Mouse (Mus musculus) MEL (cell line): Measurements from ENCODE around the gene Klhl26. TPM values are rescaled to one million over a fixed set of nuclear protein-coding genes. Genes with fewer than 3 reads are reported as not detected.

ENCODE experiments used
- DNase-seq: peaks from one replicate; pipeline ENCODE4 v3.0.0; 2011; ENCODE audit warnings: low read depth, low spot score
- H3K27ac ChIP-seq: 2 replicates; pipeline ENCODE4 v1.5.1; 2012; ENCODE audit warnings: low read depth, mild to moderate bottlenecking, control low read depth, low read length, moderate library complexity; ENCODE audit not compliant: control insufficient read depth
- H3K27me3 ChIP-seq, 2 experiments: fragments of 150-350 bp in 1 of 2; sonication (generic) in 1 of 2; 2 replicates each; pipeline ENCODE4 v1.6.1; 2012; ENCODE audit warnings: low read length in 2 of 2, mild to moderate bottlenecking in 2 of 2, improper control_type of control experiment in 1 of 2, moderate library complexity in 1 of 2; ENCODE audit not compliant: insufficient read depth in 2 of 2, control insufficient read depth in 1 of 2
- H3K36me3 ChIP-seq, 2 experiments: 2 replicates each; pipeline ENCODE4 v1.6.1; 2012 to 2014; ENCODE audit warnings: low read length in 2 of 2, improper control_type of control experiment in 1 of 2, inconsistent platforms in 1 of 2, mild to moderate bottlenecking in 1 of 2; ENCODE audit not compliant: insufficient read depth in 2 of 2, control insufficient read depth in 1 of 2
- H3K4me1 ChIP-seq, 2 experiments: fragments of 150-350 bp in 1 of 2; sonication (generic) in 1 of 2; 2 replicates each; pipeline ENCODE4 v1.6.1; 2012; ENCODE audit warnings: low read length in 2 of 2, improper control_type of control experiment in 1 of 2, mild to moderate bottlenecking in 1 of 2; ENCODE audit not compliant: insufficient read depth in 2 of 2, control insufficient read depth in 1 of 2
- H3K4me3 ChIP-seq, 2 experiments: fragments of 150-350 bp in 1 of 2; sonication (generic) in 1 of 2; 2 replicates each; pipeline ENCODE4 v1.5.1; 2012; ENCODE audit warnings: low read depth in 2 of 2, low read length in 2 of 2, mild to moderate bottlenecking in 2 of 2, moderate library complexity in 2 of 2, control low read depth in 1 of 2, improper control_type of control experiment in 1 of 2; ENCODE audit not compliant: control insufficient read depth in 1 of 2, insufficient read depth in 1 of 2
- H3K79me2 ChIP-seq: 2 replicates; pipeline ENCODE4 v1.6.1; 2012; ENCODE audit warnings: mild to moderate bottlenecking, low read length, moderate library complexity; ENCODE audit not compliant: control insufficient read depth, poor library complexity, insufficient read depth
- H3K9ac ChIP-seq: 2 replicates; pipeline ENCODE4 v1.6.1; 2012; ENCODE audit warnings: low read depth, mild to moderate bottlenecking, control low read depth, low read length, moderate library complexity; ENCODE audit not compliant: control insufficient read depth, poor library complexity, severe bottlenecking
- H3K9me3 ChIP-seq: fragments of 150-350 bp; sonication (generic); replicated peaks from 2 replicates; pipeline ENCODE4 v1.6.1; 2012; ENCODE audit warnings: mild to moderate bottlenecking, low read length, improper control_type of control experiment, moderate library complexity; ENCODE audit not compliant: insufficient read depth
- BHLHE40 ChIP-seq: IDR thresholded peaks from 2 replicates; pipeline ENCODE4 v1.6.1; 2012; ENCODE audit warnings: low read depth, mild to moderate bottlenecking, inconsistent platforms, low read length, improper control_type of control experiment, borderline replicate concordance
- CHD1 ChIP-seq: IDR thresholded peaks from 2 replicates; pipeline ENCODE4 v1.6.1; 2012; ENCODE audit warnings: low read depth, mild to moderate bottlenecking, inconsistent platforms, low read length, improper control_type of control experiment
- E2F4 ChIP-seq: IDR thresholded peaks from 2 replicates; pipeline ENCODE4 v1.6.1; 2011; ENCODE audit warnings: low read depth, low read length, improper control_type of control experiment, borderline replicate concordance
- EP300 ChIP-seq, 2 experiments: IDR thresholded peaks; 2 replicates each; pipeline ENCODE4 v1.6.1; 2011; ENCODE audit warnings: improper control_type of control experiment in 2 of 2, low read length in 2 of 2, low read depth in 1 of 2, mild to moderate bottlenecking in 1 of 2
- ETS1 ChIP-seq: IDR thresholded peaks from 2 replicates; pipeline ENCODE4 v1.6.1; 2012; ENCODE audit warnings: low read depth, mild to moderate bottlenecking, inconsistent platforms, low read length, improper control_type of control experiment, moderate library complexity
- GABPA ChIP-seq: IDR thresholded peaks from 2 replicates; pipeline ENCODE4 v1.6.1; 2012; ENCODE audit warnings: low read depth, mild to moderate bottlenecking, inconsistent platforms, low read length, improper control_type of control experiment, moderate library complexity
- JUND ChIP-seq: IDR thresholded peaks from 2 replicates; pipeline ENCODE4 v1.6.1; 2011; ENCODE audit warnings: low read depth, mild to moderate bottlenecking, improper control_type of control experiment, low read length
- MAX ChIP-seq: IDR thresholded peaks from 2 replicates; pipeline ENCODE4 v1.6.1; 2011; ENCODE audit warnings: low read length, improper control_type of control experiment
- MEF2A ChIP-seq: IDR thresholded peaks from 2 replicates; pipeline ENCODE4 v1.6.1; 2014; ENCODE audit warnings: low read depth, mild to moderate bottlenecking, inconsistent platforms, low read length, improper control_type of control experiment; ENCODE audit not compliant: poor library complexity, insufficient replicate concordance, severe bottlenecking; ENCODE audit errors: extremely low read depth
- MYB ChIP-seq: IDR thresholded peaks from 2 replicates; pipeline ENCODE4 v1.6.1; 2011; ENCODE audit warnings: mild to moderate bottlenecking, low read depth, low read length, improper control_type of control experiment
- MYC ChIP-seq: IDR thresholded peaks from 2 replicates; pipeline ENCODE4 v1.6.1; 2011; ENCODE audit warnings: low read depth, mild to moderate bottlenecking, low read length, improper control_type of control experiment, moderate library complexity
- NELFE ChIP-seq: IDR thresholded peaks from 2 replicates; pipeline ENCODE4 v1.6.1; 2011; ENCODE audit warnings: low read depth, low read length, improper control_type of control experiment
- NRF1 ChIP-seq: IDR thresholded peaks from 2 replicates; pipeline ENCODE4 v1.6.1; 2014; ENCODE audit warnings: low read depth, mild to moderate bottlenecking, inconsistent platforms, low read length, improper control_type of control experiment, moderate library complexity; ENCODE audit not compliant: poor library complexity, insufficient read depth, severe bottlenecking
- POLR2A ChIP-seq, 2 experiments: IDR thresholded peaks; 2 replicates each; pipeline ENCODE4 v1.6.1; 2011 to 2012; ENCODE audit warnings: low read length in 2 of 2, mild to moderate bottlenecking in 2 of 2, control low read depth in 1 of 2, improper control_type of control experiment in 1 of 2, low read depth in 1 of 2, moderate library complexity in 1 of 2; ENCODE audit not compliant: control insufficient read depth in 1 of 2, insufficient read depth in 1 of 2, poor library complexity in 1 of 2
- POLR2AphosphoS2 ChIP-seq: IDR thresholded peaks from 2 replicates; pipeline ENCODE4 v1.6.1; 2011; ENCODE audit warnings: low read length, improper control_type of control experiment
- POLR2AphosphoS5 ChIP-seq: IDR thresholded peaks from 2 replicates; pipeline ENCODE4 v1.6.1; 2012; ENCODE audit warnings: low read depth, borderline replicate concordance, mild to moderate bottlenecking, inconsistent platforms, low read length, moderate library complexity, mixed read lengths
- RAD21 ChIP-seq: IDR thresholded peaks from 2 replicates; pipeline ENCODE4 v1.6.1; 2011; ENCODE audit warnings: mild to moderate bottlenecking, low read depth, low read length, improper control_type of control experiment
- SIN3A ChIP-seq: IDR thresholded peaks from 2 replicates; pipeline ENCODE4 v1.6.1; 2012; ENCODE audit warnings: low read length, improper control_type of control experiment, inconsistent platforms
- SMC3 ChIP-seq: IDR thresholded peaks from 2 replicates; pipeline ENCODE4 v1.6.1; 2011; ENCODE audit warnings: low read depth, low read length, improper control_type of control experiment
- TAL1 ChIP-seq: IDR thresholded peaks from 2 replicates; pipeline ENCODE4 v1.6.1; 2012; ENCODE audit warnings: mild to moderate bottlenecking, inconsistent platforms, low read length, moderate library complexity, mixed read lengths
- UBTF ChIP-seq: IDR thresholded peaks from 2 replicates; pipeline ENCODE4 v1.6.1; 2012; ENCODE audit warnings: low read depth, mild to moderate bottlenecking, inconsistent platforms, low read length, improper control_type of control experiment, moderate library complexity, borderline replicate concordance; ENCODE audit not compliant: insufficient read depth
- USF2 ChIP-seq, 2 experiments: IDR thresholded peaks; 2 replicates each; pipeline ENCODE4 v1.6.1; 2011 to 2012; ENCODE audit warnings: improper control_type of control experiment in 2 of 2, low read length in 2 of 2, borderline replicate concordance in 1 of 2, inconsistent platforms in 1 of 2, low read depth in 1 of 2, mild to moderate bottlenecking in 1 of 2; ENCODE audit not compliant: insufficient read depth in 1 of 2
- ZC3H11A ChIP-seq: IDR thresholded peaks from 2 replicates; pipeline ENCODE4 v1.6.1; 2012; ENCODE audit warnings: low read depth, mild to moderate bottlenecking, inconsistent platforms, low read length, improper control_type of control experiment
- ZKSCAN1 ChIP-seq: IDR thresholded peaks from 2 replicates; pipeline ENCODE4 v1.6.1; 2012; ENCODE audit warnings: low read depth, mild to moderate bottlenecking, inconsistent platforms, low read length, improper control_type of control experiment, moderate library complexity
- ZMIZ1 ChIP-seq: IDR thresholded peaks from 2 replicates; pipeline ENCODE4 v1.6.1; 2012; ENCODE audit warnings: low read depth, mild to moderate bottlenecking, inconsistent platforms, low read length, improper control_type of control experiment, moderate library complexity
- polyA plus RNA-seq, 2 experiments: library from polyadenylated mRNA; stranded (reverse) in 1 of 2; unstranded in 1 of 2; fragments of >175 nt in 1 of 2; fragments of >200 nt in 1 of 2; gene quantifications; 2 replicates each; pipeline versions ENCODE4 v1.2.1 to v1.2.4; 2012; ENCODE audit warnings: low replicate concordance in 2 of 2, low read depth in 1 of 2; ENCODE audit not compliant: insufficient read length in 2 of 2, insufficient read depth in 1 of 2, missing spikeins in 1 of 2
- total RNA-seq: library from RNA; depleted of rRNA; stranded (reverse); fragments of 300-350 nt; gene quantifications from 2 replicates; pipeline ENCODE4 v1.2.3, GENCODE M21; 2012

The Klhl26 gene
- total and polyA plus RNA-seq, 3 experiments = 8.0 to 11.4 TPM; not detected in 1

- TF ChIP-seq UBTF (no peak), ZMIZ1 (peak; percentile 77), MEF2A (no peak), GABPA (no peak), SMC3 (no peak), MYB (no peak), ZC3H11A (no peak), E2F4 (no peak), MYC (0 out of 2 replicates have a peak, but pooled peaks have one; percentile 15), ZKSCAN1 (no peak), NRF1 (no peak), POLR2AphosphoS2 (no peak)
Observed at GRCm38 (mm10) chr8:70477269-70477982, 658 bp upstream of the Klhl26 start (continued).

GRCm38 (mm10) chr8:70471856-70472255, 4.9 kb downstream of the Klhl26 start:
- no peaks in the 10 kb centered on the region for H3K9me3 ChIP-seq
- peaks cover 13% of the 10 kb centered on the region for H3K79me2 ChIP-seq
- no peak for TF ChIP-seq POLR2AphosphoS5
- no peak for TF ChIP-seq MYC
- no peak for TF ChIP-seq SIN3A
- TF ChIP-seq NELFE = no peak
- no peak for TF ChIP-seq JUND
- TF ChIP-seq EP300 (IDR thresholded peaks at IDR 0.05; ENCODE audit: low read depth in 1 of 2, low read length in 2 of 2) = no peak
- peaks cover 4 to 20% of the 10 kb centered on the region in 2 experiments; a peak in 3 of 4 replicates for H3K4me1 ChIP-seq
- H3K27me3 ChIP-seq = no peaks in the 10 kb centered on the region
- no peak overlapping the region for H3K9ac ChIP-seq
- peaks cover 0 to 7% of the 10 kb centered on the region in 2 experiments; a peak in 3 of 4 replicates for H3K36me3 ChIP-seq
- no peak for DNase-seq
- H3K4me3 ChIP-seq = no peak overlapping the region
- no peak overlapping the region for H3K27ac ChIP-seq

- TF ChIP-seq RAD21 (no peak), TAL1 (no peak), ZMIZ1 (no peak), JUND (no peak), CHD1 (no peak), ZC3H11A (no peak), EP300 (IDR thresholded peaks at IDR 0.05; ENCODE audit: low read depth in 1 of 2, low read length in 2 of 2) (no peak), USF2 (IDR thresholded peaks at IDR 0.05; ENCODE audit: borderline replicate concordance in 1 of 2, insufficient read depth in 1 of 2, low read depth in 1 of 2, low read length in 2 of 2) (no peak), MAX (no peak), POLR2A (IDR thresholded peaks at IDR 0.05; ENCODE audit: control insufficient read depth in 1 of 2, insufficient read depth in 1 of 2, low read depth in 1 of 2, low read length in 2 of 2, poor library complexity in 1 of 2) (no peak), SMC3 (no peak), BHLHE40 (no peak), ETS1 (no peak)
- Histone ChIP-seq H3K36me3 (peaks cover 0 to 2% of the 10 kb centered on the region in 2 experiments; a peak in 3 of 4 replicates), H3K9ac (no peak overlapping the region), H3K4me1 (peaks cover 0 to 7% of the 10 kb centered on the region in 2 experiments; a peak in 2 of 4 replicates), H3K4me3 (no peak overlapping the region), H3K27ac (no peak overlapping the region), H3K27me3 (no peaks in the 10 kb centered on the region), H3K79me2 (peaks cover 2% of the 10 kb centered on the region; the same call in 1 of the 2 replicates), H3K9me3 (no peaks in the 10 kb centered on the region)
- no peak for DNase-seq
Observed at GRCm38 (mm10) chr8:70469938-70470337, 6.8 kb downstream of the Klhl26 start.
